In the genomic region with DNA sequence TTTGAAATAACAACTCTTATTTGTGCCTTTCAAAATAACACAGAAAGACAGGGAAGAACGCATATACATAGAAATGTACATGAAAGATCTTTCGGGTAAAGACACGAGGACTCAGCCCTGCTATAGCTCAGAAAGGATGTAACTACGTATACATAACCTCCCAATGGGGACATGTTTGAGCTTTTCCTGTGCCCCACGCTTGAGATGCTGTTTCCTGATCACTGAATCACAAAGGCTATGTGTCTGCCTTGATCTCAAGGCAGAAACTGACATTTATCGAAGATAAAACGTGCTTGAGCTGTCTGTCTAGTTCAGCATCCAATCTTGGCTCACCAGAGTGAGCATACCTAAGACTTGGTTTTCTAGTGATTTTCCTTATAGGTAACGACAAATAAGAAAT, we compare ENCODE assay signal across 19 mouse cellular contexts.
DNase-seq lines count a peak whose midpoint lies in the region; ATAC-seq and TF ChIP-seq lines count a peak whose summit lies in the region.
"Had no signal": no experiment of that assay in that cellular context is flagged by ENCODE, and none has a peak within 500 bp of the region (broad histone marks: within the 10 kb centered on the region; RNA-seq: fewer than 3 reads in every experiment).

No protein-coding gene starts in this region.

- no peaks in the 10 kb centered on the region for H3K36me3 ChIP-seq in thymus, adult 2 months (ENCODE audit: control insufficient read depth, insufficient read depth, low read length)
- H3K36me3 ChIP-seq: embryonic facial prominence, embryonic 12.5 days; forebrain, embryonic 15.5 days; heart, embryonic 15.5 days; hindbrain, embryonic 10.5 days had no signal

- no peak overlapping the region for H3K27ac ChIP-seq in thymus, adult 2 months (ENCODE audit: control insufficient read depth, insufficient read depth, low read length)
- H3K27ac ChIP-seq: embryonic facial prominence, embryonic 12.5 days; forebrain, embryonic 15.5 days; heart, embryonic 15.5 days; hindbrain, embryonic 10.5 days; hindbrain, embryonic 14.5 days had no signal

- DNase-seq in thymus, adult 2 months = peak; percentile 4
- DNase-seq in thymus, postnatal 4 days = no peak
- DNase-seq in lung, postnatal 10 days = no peak
- DNase-seq in adrenal gland, postnatal 4 days (ENCODE audit: low spot score in 2 of 2) = no peak
- DNase-seq in c-Kit-positive CD71-positive TER-119-positive erythroid progenitor cells, embryonic 14.5 days (ENCODE audit: low spot score) = no peak
- DNase-seq: adrenal gland, adult 2 months; adrenal gland, postnatal 25 days; cerebellum, adult 11 months; cerebellum, adult 9-10 months; cerebellum, postnatal 25 days; gastrocnemius, postnatal 36 days; heart, adult 18-20 months had no signal

- ATAC-seq in CD4-positive, CD25-positive, alpha-beta regulatory T cell, adult 4 months = peak; percentile 75
- peak; percentile 76 for ATAC-seq in inflammation-experienced regulatory T-cells, adult 6 months
- ATAC-seq: forebrain, embryonic 15.5 days had no signal

- no peak overlapping the region for H3K4me3 ChIP-seq in thymus, adult 2 months (ENCODE audit: control insufficient read depth, insufficient read depth, low read length)
- H3K4me3 ChIP-seq: embryonic facial prominence, embryonic 12.5 days; forebrain, embryonic 15.5 days; heart, embryonic 15.5 days; hindbrain, embryonic 10.5 days had no signal

- H3K27me3 ChIP-seq in thymus, adult 2 months (ENCODE audit: control insufficient read depth, insufficient read depth, low read length) = no peaks in the 10 kb centered on the region
- H3K27me3 ChIP-seq: embryonic facial prominence, embryonic 12.5 days; forebrain, embryonic 15.5 days; heart, embryonic 15.5 days had no signal

- no peak for TF ChIP-seq POLR2A in thymus, adult 2 months (IDR thresholded peaks at IDR 0.05; ENCODE audit: control insufficient read depth, extremely low read depth, insufficient read depth, low read length, poor library complexity)

- 84% methylated on average over 8 of the region's 8 CpGs for WGBS in thymus, adult 2 months

- TF ChIP-seq CTCF in thymus, adult 2 months (IDR thresholded peaks at IDR 0.05; ENCODE audit: borderline replicate concordance, control insufficient read depth, extremely low read depth, insufficient read depth, low read length, poor library complexity) = no peak

- peaks cover 2% of the 10 kb centered on the region; the same call in 1 of the 2 replicates for H3K4me1 ChIP-seq in thymus, adult 2 months (replicated peaks; ENCODE audit: control insufficient read depth, insufficient read depth, low read length)
- H3K4me1 ChIP-seq: embryonic facial prominence, embryonic 12.5 days; forebrain, embryonic 15.5 days; heart, embryonic 15.5 days had no signal
